Mouse (Mus musculus) erythroblast, embryonic 14.5 days (primary cell): ENCODE measurements around the gene Cisd3.

ENCODE experiments used
- GATA1 ChIP-seq: IDR thresholded peaks from 2 replicates; pipeline ENCODE4 v1.6.1; 2012; ENCODE audit warnings: low read length, inconsistent platforms, mixed read lengths
- TAL1 ChIP-seq: IDR thresholded peaks from 3 replicates; pipeline ENCODE4 v1.6.1; 2012; ENCODE audit warnings: low read length, inconsistent platforms, mixed read lengths

DNA sequence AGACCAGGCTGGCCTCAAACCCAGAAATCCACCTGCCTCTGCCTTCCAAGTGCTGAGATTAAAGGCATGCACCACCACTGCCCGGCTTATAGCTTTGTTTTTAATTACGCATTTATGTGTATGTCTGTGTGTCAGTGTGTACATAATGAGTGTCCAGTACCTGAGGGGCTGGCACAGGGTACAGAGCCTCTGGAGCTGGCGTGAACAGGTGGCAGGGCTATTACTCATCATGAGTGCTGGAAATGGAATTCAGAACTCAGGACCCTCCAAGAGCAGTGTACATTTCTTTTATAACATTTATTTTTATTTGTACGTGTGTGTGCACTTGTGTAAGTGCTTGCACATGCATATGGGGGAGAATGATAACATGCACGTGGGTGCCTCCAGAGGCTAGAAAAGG, 51.0 kb downstream of the Cisd3 start:
- TF ChIP-seq GATA1 (no peak), TAL1 (no peak)
